Mouse (Mus musculus): ENCODE results near the gene Rtp3. TPM values are rescaled to one million over a fixed set of nuclear protein-coding genes. Genes with fewer than 3 reads are reported as not detected.

Gene Rtp3
- polyA plus RNA-seq (2016; fragmentation: Nextera tagmentation; extraction: Ambion mirVana): not detected in 2 replicates

DNA sequence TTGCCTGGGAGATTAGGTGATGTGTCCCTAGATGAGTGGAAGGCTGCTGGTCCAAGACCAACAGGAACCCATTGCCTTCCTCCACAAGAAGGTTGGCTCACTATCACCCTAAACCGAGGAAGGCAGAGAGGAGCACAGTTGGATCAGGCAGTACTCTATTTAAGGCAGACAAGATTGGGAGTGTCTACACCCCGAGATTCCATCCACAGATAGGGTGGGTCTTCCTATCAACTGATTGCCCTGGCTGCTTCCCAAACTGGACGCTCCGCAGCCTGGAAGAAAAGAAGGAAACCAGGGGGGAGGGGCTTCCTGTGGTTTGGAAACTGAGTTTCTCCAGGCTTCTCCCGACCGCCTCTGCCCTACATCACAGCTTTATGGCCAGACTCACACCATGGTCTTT lies at the start of gene Rtp3:
TSS of gene Rtp3 (minus strand) at position 380 of the 400 bp plus-strand sequence.
- no peaks in the 10 kb centered on the region for H3K36me3 ChIP-seq
- H3K4me1 ChIP-seq (replicated peaks): no peaks in the 10 kb centered on the region
- no peaks in the 10 kb centered on the region for H3K27me3 ChIP-seq
- no peak for ATAC-seq (ENCODE audit: insufficient number of reproducible peaks, insufficient read depth, low FRiP score, low TSS enrichment, low read depth)
- 72% methylated on average over 6 of the region's 6 CpGs for WGBS
- no peak within 1 kb of the TSS for H3K4me2 ChIP-seq
- H3K27ac ChIP-seq: no peak within 1 kb of the TSS
- no peak within 1 kb of the TSS for H3K4me3 ChIP-seq (replicated peaks)
- H3K9ac ChIP-seq (replicated peaks): no peak within 1 kb of the TSS
- H3K9me3 ChIP-seq: no peaks in the 10 kb centered on the region

DNA sequence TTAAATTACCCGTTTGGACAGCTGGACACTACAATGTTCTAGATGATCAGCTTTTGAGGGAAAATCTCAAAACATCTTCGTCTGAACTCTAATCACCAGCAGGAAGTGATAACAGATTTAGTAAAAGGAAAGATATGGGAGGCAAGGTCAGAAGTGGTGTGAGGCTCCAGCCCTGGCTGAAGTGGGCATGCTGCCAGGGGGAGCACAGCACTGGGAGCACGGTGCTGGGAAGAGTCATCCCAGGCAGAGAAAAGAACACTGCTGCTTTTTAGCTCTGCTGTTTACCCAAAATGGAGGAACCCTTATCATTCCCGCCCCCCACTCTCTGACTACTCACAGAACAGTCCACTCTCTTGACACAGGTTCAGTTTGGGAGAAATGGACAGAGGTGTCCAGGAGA lies 49.6 kb upstream of the Rtp3 start:
- no peaks in the 10 kb centered on the region for H3K27me3 ChIP-seq
- H3K4me1 ChIP-seq (replicated peaks): no peaks in the 10 kb centered on the region
- ATAC-seq (ENCODE audit: insufficient number of reproducible peaks, insufficient read depth, low FRiP score, low TSS enrichment, low read depth): no peak
- H3K27ac ChIP-seq: no peak overlapping the region
- H3K4me3 ChIP-seq (replicated peaks): no peak overlapping the region
- no peaks in the 10 kb centered on the region for H3K36me3 ChIP-seq
- WGBS: 85% methylated on average over 4 of the region's 4 CpGs
- H3K9ac ChIP-seq (replicated peaks): no peak overlapping the region
- H3K4me2 ChIP-seq: no peak overlapping the region
- H3K9me3 ChIP-seq: no peaks in the 10 kb centered on the region

DNA sequence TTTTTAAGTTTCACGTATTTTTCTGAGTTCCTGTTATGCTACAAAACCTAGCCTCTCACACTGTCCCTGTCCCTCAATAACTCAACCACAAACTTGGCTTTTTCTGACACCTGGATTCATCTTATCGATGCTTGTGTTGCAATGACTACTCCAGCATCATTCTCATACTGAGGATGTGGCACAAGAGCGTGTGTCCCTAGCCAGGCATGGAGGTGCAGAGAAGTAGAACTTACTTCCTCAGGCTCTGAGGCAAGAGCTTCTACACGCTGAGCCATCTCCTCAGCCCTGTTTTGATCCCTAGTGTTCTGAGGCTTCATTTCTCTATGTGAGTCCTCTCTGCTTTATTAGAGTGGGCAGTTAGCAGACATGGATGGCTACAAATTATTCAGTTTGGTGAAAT lies 43.3 kb upstream of the Rtp3 start:
- no peak for ATAC-seq (ENCODE audit: insufficient number of reproducible peaks, insufficient read depth, low FRiP score, low TSS enrichment, low read depth)
- no peak overlapping the region for H3K27ac ChIP-seq
- no peak overlapping the region for H3K9ac ChIP-seq (replicated peaks)
- no peak overlapping the region for H3K4me2 ChIP-seq
- 88% methylated on average over 4 of the region's 4 CpGs for WGBS
- H3K4me1 ChIP-seq (replicated peaks): no peaks in the 10 kb centered on the region
- no peaks in the 10 kb centered on the region for H3K27me3 ChIP-seq
- no peaks in the 10 kb centered on the region for H3K9me3 ChIP-seq
- H3K36me3 ChIP-seq: no peaks in the 10 kb centered on the region
- H3K4me3 ChIP-seq (replicated peaks): no peak overlapping the region

DNA sequence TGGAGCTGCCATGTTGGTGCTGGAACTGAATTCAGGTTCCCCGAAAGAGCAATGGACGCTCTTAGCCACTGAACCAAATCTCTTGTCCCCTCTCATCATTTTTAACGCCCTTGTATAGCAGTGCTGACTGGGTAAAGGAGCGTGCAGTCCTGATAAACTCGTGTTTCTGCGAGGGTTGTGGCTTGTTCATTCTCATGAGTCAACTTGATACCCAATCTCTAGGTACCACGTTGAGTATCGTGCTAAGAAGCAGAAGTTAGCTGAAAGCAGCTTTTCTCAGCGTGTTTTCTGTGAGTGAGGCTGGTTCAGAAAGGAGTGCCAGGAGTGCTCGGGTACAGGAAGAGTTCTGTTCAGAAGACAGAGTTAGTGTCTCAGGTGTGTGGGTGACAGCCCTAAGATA lies 36.4 kb upstream of the Rtp3 start:
- Histone ChIP-seq H3K36me3 (no peaks in the 10 kb centered on the region), H3K4me1 (replicated peaks) (no peaks in the 10 kb centered on the region), H3K9ac (replicated peaks) (no peak overlapping the region), H3K27me3 (no peaks in the 10 kb centered on the region), H3K9me3 (no peaks in the 10 kb centered on the region), H3K4me2 (no peak overlapping the region), H3K27ac (no peak overlapping the region), H3K4me3 (replicated peaks) (no peak overlapping the region)
- ATAC-seq (ENCODE audit: insufficient number of reproducible peaks, insufficient read depth, low FRiP score, low TSS enrichment, low read depth): no peak
- 90% methylated on average over 10 of the region's 10 CpGs for whole genome bisulfite sequencing

DNA sequence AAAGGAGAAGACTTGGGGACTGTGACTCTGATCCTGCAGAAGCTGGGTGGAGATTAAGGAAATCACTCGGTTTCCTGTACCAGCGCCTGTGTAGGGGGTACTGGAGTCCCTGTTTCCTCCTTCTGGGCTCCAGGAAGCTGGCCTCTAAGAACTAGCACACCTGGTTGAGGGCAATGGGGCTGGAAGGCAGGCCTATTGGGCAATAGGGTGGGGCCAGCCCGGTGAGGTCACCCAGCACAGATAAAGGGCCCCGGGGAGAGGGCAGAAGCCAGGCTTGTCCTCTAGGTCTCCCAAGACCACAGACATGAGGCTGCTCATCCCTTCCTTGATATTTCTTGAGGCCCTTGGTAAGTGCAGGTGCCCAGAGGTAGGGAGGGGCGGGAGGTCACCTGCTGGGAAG lies 28.6 kb upstream of the Rtp3 start, which contains the start of gene Ltf:
TSS of gene Ltf (plus strand) at position 250 of the 400 bp plus-strand sequence.
- H3K4me2 ChIP-seq: no peak within 1 kb of the TSS
- no peak within 1 kb of the TSS for H3K27ac ChIP-seq
- no peak within 1 kb of the TSS for H3K4me3 ChIP-seq (replicated peaks)
- no peaks in the 10 kb centered on the region for H3K27me3 ChIP-seq
- H3K9ac ChIP-seq (replicated peaks): no peak within 1 kb of the TSS
- 81% methylated on average over 5 of the region's 5 CpGs for WGBS
- no peaks in the 10 kb centered on the region for H3K9me3 ChIP-seq
- H3K36me3 ChIP-seq: no peaks in the 10 kb centered on the region
- H3K4me1 ChIP-seq (replicated peaks): peaks cover 7% of the 10 kb centered on the region
- no peak for ATAC-seq (ENCODE audit: insufficient number of reproducible peaks, insufficient read depth, low FRiP score, low TSS enrichment, low read depth)

DNA sequence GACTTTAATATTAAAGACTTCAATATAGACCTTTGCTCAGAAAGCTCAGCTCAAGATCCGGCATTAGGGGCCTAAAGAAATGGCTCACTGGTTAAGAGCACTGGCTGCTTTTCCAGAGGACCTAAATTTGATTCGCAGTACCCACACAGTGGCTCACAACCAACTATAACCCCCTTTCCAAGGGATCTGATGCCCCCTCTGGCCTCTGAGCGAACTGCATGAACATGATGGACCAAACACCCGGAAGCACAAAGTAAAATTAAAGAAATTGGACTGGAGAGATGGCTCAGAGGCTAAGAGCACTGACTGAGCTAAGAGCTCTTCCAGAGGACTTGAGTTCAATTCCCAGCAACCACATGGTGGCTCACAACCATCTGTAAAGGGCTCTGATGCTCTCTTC lies 25.3 kb upstream of the Rtp3 start:
- Histone ChIP-seq H3K4me3 (replicated peaks) (no peak overlapping the region), H3K9ac (replicated peaks) (no peak overlapping the region), H3K4me2 (no peak overlapping the region), H3K36me3 (no peaks in the 10 kb centered on the region), H3K4me1 (replicated peaks) (peaks cover 12% of the 10 kb centered on the region), H3K27ac (no peak overlapping the region), H3K9me3 (no peaks in the 10 kb centered on the region), H3K27me3 (no peaks in the 10 kb centered on the region)
- WGBS: 84% methylated on average over 4 of the region's 4 CpGs
- no peak for ATAC-seq (ENCODE audit: insufficient number of reproducible peaks, insufficient read depth, low FRiP score, low TSS enrichment, low read depth)

DNA sequence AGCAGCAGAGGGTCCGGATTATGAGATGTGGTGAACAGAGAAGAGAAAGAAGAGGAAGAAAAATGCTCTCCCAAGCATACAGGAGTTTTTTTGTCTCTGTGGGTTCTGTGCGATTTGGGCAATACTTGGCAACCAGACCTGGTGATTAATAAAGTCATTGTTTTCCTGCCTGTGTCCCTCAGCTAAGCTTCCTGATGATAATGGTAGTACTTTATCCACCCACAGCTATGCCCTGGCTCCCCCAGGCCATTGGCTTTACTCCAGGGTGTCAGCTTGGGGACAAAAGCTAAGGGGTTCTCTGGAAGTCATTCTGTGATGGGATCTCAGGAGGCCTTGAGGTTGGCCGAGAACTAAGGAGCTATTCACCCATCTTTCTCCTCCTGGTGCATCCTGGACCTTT lies 21.7 kb upstream of the Rtp3 start:
- no peak for ATAC-seq (ENCODE audit: insufficient number of reproducible peaks, insufficient read depth, low FRiP score, low TSS enrichment, low read depth)
- Histone ChIP-seq H3K4me1 (replicated peaks) (0 out of 2 replicates have a peak, but pooled peaks cover 4% of the 10 kb centered on the region), H3K4me3 (replicated peaks) (no peak overlapping the region), H3K9ac (replicated peaks) (no peak overlapping the region), H3K4me2 (no peak overlapping the region), H3K9me3 (no peaks in the 10 kb centered on the region), H3K27me3 (no peaks in the 10 kb centered on the region), H3K27ac (no peak overlapping the region), H3K36me3 (no peaks in the 10 kb centered on the region)
- 94% methylated on average over 3 of the region's 3 CpGs for WGBS

DNA sequence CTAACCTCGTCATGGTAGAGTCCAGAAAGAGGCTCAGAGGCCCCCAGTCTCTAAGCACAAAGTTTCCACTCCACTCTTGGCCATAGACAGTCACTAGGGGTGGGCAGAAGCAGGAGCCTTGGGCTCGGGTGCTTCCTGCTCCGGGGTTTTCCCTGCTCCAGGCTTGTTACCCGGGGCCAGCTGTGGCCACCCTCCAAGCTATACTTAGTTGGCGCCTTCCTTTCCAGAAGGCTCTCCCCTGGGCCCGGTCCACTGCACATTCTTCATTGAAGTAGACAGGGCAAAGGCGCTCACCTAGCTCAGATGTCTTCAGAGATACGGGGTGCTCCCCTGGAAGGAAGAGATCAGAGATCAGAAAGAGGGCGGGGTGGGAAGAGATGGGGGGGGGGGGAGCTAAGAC lies 21.2 kb upstream of the Rtp3 start:
- H3K27me3 ChIP-seq: no peaks in the 10 kb centered on the region
- no peaks in the 10 kb centered on the region for H3K9me3 ChIP-seq
- H3K4me2 ChIP-seq: no peak overlapping the region
- 0 out of 2 replicates have a peak, but pooled peaks cover 4% of the 10 kb centered on the region for H3K4me1 ChIP-seq (replicated peaks)
- WGBS: 84% methylated on average over 9 of the region's 9 CpGs
- H3K27ac ChIP-seq: no peak overlapping the region
- ATAC-seq (ENCODE audit: insufficient number of reproducible peaks, insufficient read depth, low FRiP score, low TSS enrichment, low read depth): no peak
- H3K36me3 ChIP-seq: no peaks in the 10 kb centered on the region
- H3K9ac ChIP-seq (replicated peaks): no peak overlapping the region
- no peak overlapping the region for H3K4me3 ChIP-seq (replicated peaks)

DNA sequence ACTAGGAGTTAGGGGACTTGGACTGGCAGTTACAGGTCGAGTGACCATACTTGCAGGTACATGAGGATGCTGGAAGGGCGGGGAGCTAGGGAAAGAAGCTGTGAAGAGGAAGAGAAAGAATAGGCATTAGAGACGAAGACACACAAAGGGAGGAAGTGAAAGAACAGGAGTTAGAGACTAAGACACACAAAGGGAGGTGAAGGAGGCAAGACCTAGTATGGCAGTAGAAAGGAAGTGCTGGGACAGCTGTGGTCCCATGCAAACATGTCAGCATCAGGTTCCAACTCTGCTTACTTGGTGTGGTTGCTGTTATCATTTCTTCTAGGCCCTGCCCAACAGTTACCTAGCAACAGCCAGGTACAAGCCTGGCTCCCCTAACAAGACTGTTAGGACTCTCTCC lies 19.4 kb upstream of the Rtp3 start:
- Histone ChIP-seq H3K4me3 (replicated peaks) (no peak overlapping the region), H3K4me2 (no peak overlapping the region), H3K9me3 (0 out of 2 replicates have a peak, but pooled peaks cover 3% of the 10 kb centered on the region), H3K4me1 (replicated peaks) (0 out of 2 replicates have a peak, but pooled peaks cover 4% of the 10 kb centered on the region), H3K36me3 (no peaks in the 10 kb centered on the region), H3K27me3 (no peaks in the 10 kb centered on the region), H3K9ac (replicated peaks) (no peak overlapping the region), H3K27ac (no peak overlapping the region)
- 70% methylated on average over 3 of the region's 3 CpGs for WGBS
- no peak for ATAC-seq (ENCODE audit: insufficient number of reproducible peaks, insufficient read depth, low FRiP score, low TSS enrichment, low read depth)

DNA sequence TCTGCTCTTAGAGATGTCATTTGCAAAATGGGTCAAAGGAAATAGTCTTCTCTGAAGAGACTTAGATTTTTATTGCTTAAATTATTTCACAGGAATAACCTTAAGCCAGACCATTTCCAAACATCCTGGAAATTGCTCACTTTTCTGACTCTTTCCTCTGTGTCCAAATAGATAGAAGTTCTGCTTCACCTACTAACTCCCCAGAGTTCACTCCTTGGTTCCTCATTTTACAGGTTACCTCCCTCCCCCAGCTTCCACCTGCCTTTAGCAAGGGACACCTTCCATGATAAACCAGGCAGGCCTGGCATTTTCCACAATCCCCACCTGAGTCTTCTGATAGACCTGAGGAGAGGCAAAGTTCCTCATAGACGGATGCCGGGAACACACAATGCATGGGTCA lies 16.2 kb upstream of the Rtp3 start:
- Histone ChIP-seq H3K9ac (replicated peaks) (no peak overlapping the region), H3K36me3 (no peaks in the 10 kb centered on the region), H3K4me1 (replicated peaks) (no peaks in the 10 kb centered on the region), H3K27ac (no peak overlapping the region), H3K4me3 (replicated peaks) (no peak overlapping the region), H3K27me3 (no peaks in the 10 kb centered on the region), H3K9me3 (0 out of 2 replicates have a peak, but pooled peaks cover 3% of the 10 kb centered on the region), H3K4me2 (no peak overlapping the region)
- ATAC-seq (ENCODE audit: insufficient number of reproducible peaks, insufficient read depth, low FRiP score, low TSS enrichment, low read depth): no peak
- 95% methylated on average over 2 of the region's 2 CpGs for WGBS

DNA sequence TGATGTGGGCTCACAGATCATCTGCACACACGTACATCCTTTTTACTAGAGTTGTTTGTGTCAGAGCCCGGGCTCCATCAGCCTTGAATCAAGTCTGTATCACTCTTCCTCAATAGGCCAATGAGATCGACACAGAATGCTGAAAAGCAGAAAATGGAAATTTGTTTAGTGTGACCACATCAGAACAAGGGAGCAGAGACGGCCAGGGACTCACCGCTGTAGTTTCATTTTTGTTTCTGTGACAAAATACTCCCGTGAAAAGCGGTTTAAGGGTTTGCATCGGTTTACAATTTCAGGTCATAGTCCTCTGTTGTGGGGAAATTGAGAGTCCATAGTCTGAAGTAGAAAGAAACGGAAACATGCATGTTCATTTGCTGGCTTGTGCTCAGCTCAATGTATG lies 12.9 kb upstream of the Rtp3 start:
- 89% methylated on average over 9 of the region's 9 CpGs for WGBS
- Histone ChIP-seq H3K9me3 (0 out of 2 replicates have a peak, but pooled peaks cover 3% of the 10 kb centered on the region), H3K27me3 (no peaks in the 10 kb centered on the region), H3K4me1 (replicated peaks) (no peaks in the 10 kb centered on the region), H3K36me3 (no peaks in the 10 kb centered on the region), H3K9ac (replicated peaks) (no peak overlapping the region), H3K27ac (no peak overlapping the region), H3K4me2 (no peak overlapping the region), H3K4me3 (replicated peaks) (no peak overlapping the region)
- no peak for ATAC-seq (ENCODE audit: insufficient number of reproducible peaks, insufficient read depth, low FRiP score, low TSS enrichment, low read depth)

DNA sequence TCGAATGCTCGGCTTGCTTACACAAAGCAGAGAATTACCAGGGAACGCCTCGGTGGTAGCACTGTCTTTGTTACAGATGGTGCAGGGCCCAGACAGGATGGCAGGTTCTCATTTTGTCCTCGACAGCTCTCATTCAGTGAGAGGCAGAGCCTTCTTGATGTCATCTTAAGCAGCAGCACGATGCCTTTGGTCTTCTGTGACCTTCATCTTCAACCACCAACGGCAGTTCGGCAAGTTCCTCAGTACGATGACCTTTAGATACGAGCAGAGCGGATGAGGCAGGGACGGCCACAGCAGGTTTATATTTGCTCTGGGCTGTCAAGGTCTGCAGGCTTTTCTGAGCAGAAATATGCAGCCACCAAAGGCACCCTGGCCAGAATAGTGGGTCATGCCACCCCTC lies 11.2 kb upstream of the Rtp3 start:
- no peak overlapping the region for H3K4me2 ChIP-seq
- no peaks in the 10 kb centered on the region for H3K4me1 ChIP-seq (replicated peaks)
- ATAC-seq (ENCODE audit: insufficient number of reproducible peaks, insufficient read depth, low FRiP score, low TSS enrichment, low read depth): no peak
- no peaks in the 10 kb centered on the region for H3K27me3 ChIP-seq
- H3K27ac ChIP-seq: no peak overlapping the region
- H3K9ac ChIP-seq (replicated peaks): no peak overlapping the region
- 0 out of 2 replicates have a peak, but pooled peaks cover 3% of the 10 kb centered on the region for H3K9me3 ChIP-seq
- WGBS: 87% methylated on average over 12 of the region's 12 CpGs
- H3K4me3 ChIP-seq (replicated peaks): no peak overlapping the region
- no peaks in the 10 kb centered on the region for H3K36me3 ChIP-seq

All from limb, embryonic 12.5 days (tissue).